Mouse (Mus musculus): ENCODE results near the gene Tspan31. TPM values are rescaled to one million over a fixed set of nuclear protein-coding genes. Genes with fewer than 3 reads are reported as not detected.
A peak's percentile ranks its signal among the peaks of the same experiment; 100 is the strongest.

Gene Tspan31
- polyA plus RNA-seq, 2 experiments = 58.3 to 124 TPM

DNA sequence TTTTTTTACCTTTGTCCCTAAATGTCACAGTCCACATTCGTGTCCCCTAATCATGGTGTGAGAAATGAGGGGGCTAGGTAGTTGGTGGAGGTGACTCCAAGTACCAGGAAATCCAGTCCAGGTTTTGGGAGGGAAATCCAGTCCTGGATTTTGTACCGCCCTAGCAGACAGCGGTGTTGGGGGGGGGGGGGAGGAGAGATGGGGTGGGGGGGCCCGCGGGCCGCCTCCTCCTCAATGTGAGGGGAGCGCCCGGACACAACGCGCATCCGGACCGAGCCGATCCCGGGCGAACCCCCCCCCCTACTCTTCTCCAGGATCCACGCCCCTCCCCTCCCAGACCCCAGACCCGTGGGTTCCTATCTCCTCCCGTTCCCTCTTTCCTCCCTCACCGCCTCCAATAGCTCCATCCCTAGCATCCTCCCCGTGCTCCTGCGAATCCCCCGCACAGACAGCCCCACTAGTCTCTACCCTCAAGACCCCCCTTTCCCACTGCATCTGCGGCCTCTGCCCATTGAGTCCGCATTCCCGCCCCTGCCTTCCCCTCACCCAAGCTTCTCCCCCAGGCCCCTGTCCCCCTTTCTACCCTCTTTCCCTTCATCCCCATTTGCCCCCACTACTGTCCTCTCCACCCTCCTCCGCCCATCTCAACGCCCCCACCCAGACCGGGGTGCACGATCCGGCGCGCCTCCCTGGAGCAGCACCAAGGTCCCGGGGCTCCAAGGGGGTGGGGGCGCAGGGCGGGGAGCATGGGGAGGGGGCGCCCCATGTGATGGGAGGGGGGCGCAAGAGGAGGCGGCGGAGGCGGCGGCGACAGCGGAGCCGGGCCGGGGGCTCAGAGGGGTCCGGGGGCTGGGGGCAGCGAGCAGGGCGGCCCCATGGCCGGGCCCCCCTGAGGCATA, 8.9 kb upstream of the Tspan31 start:
- ATAC-seq (ENCODE audit: low FRiP score, low read depth) (no peak; the same call in 1 of the 2 replicates), DNase-seq (ENCODE audit: low spot score) (peak; percentile 74)
- WGBS = 2% methylated on average over 24 of the region's 49 CpGs

DNA sequence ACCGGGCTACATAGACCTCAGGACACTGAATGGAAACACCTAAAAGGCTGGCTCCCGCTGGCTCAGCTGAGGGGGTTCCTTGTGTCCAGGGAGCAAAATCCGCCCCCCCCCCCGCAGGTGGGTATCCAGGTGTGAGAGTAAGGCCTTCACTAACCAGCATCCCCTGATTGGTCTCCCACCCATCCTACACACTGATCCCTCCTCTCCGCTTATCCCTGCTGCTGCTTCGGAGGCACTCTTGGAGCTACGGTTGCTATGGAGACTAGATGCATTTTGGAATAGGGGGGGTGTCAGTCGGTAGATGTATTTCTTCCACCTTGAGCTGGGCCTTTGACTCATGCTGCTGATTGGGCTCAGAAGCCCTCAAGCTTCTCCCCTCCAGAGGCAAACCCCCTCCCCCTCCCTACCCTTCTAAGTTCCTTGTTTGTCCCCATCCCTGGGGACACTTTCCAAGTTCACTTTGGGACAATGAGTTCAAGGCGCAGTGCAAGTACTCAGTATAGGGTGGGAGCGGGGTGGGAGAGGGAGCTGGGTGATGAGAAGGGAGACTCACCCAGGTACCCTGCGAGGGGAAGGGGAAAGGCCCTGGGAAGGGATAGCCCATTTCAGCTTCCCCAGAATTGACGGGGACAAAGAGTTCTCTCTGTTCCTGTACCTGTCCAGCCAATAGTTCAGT, 8.1 kb upstream of the Tspan31 start:
- Histone ChIP-seq H3K27me3 (ENCODE audit: control insufficient read depth, insufficient read depth, low read length) (peaks cover 65% of the 10 kb centered on the region), H3K4me2 (replicated peaks; ENCODE audit: low read depth, low read length, severe bottlenecking) (peak overlapping the region; percentile 96), H3K27ac (replicated peaks; ENCODE audit: low read depth, low read length) (no peak overlapping the region), H3K9me3 (ENCODE audit: control insufficient read depth, low read length) (no peaks in the 10 kb centered on the region), H3K9ac (ENCODE audit: low read depth, low read length, severe bottlenecking) (no peak overlapping the region), H3K4me1 (ENCODE audit: control insufficient read depth, insufficient read depth, low read length) (peaks cover 9% of the 10 kb centered on the region; the same call in 1 of the 2 replicates), H3K4me3 (replicated peaks; ENCODE audit: low read length) (peak overlapping the region; percentile 52), H3K36me3 (ENCODE audit: control insufficient read depth, insufficient read depth, low read length) (no peaks in the 10 kb centered on the region)
- DNase-seq (ENCODE audit: low spot score) (no peak), ATAC-seq (ENCODE audit: low FRiP score, low read depth) (no peak)
- TF ChIP-seq POLR2A (IDR thresholded peaks at IDR 0.05; ENCODE audit: borderline replicate concordance, extremely low read depth, insufficient read depth, insufficient read length) = no peak
- 8% methylated on average over 11 of the region's 12 CpGs for WGBS

More for the DNA sequence above, 8.9 kb upstream of the Tspan31 start:
- H3K4me2 ChIP-seq (replicated peaks; ENCODE audit: low read depth, low read length, severe bottlenecking) = peak overlapping the region; percentile 96
- peak overlapping the region; percentile 56 for H3K9ac ChIP-seq (ENCODE audit: low read depth, low read length, severe bottlenecking)
- no peaks in the 10 kb centered on the region for H3K9me3 ChIP-seq (ENCODE audit: control insufficient read depth, low read length)
- peaks cover 9% of the 10 kb centered on the region; the same call in 1 of the 2 replicates for H3K4me1 ChIP-seq (ENCODE audit: control insufficient read depth, insufficient read depth, low read length)
- H3K36me3 ChIP-seq (ENCODE audit: control insufficient read depth, insufficient read depth, low read length) = no peaks in the 10 kb centered on the region
- H3K27me3 ChIP-seq (ENCODE audit: control insufficient read depth, insufficient read depth, low read length) = peaks cover 71% of the 10 kb centered on the region
- TF ChIP-seq POLR2A (IDR thresholded peaks at IDR 0.05; ENCODE audit: borderline replicate concordance, extremely low read depth, insufficient read depth, insufficient read length) = no peak
- peak overlapping the region; percentile 52 for H3K4me3 ChIP-seq (replicated peaks; ENCODE audit: low read length)
- no peak overlapping the region for H3K27ac ChIP-seq (replicated peaks; ENCODE audit: low read depth, low read length)

- H3K9me3 ChIP-seq (ENCODE audit: control insufficient read depth, low read length) = no peaks in the 10 kb centered on the region
- no peak overlapping the region for H3K9ac ChIP-seq (ENCODE audit: low read depth, low read length, severe bottlenecking)
- WGBS = 4% methylated on average over 10 of the region's 10 CpGs
- no peak for ATAC-seq (ENCODE audit: low FRiP score, low read depth)
- no peak for DNase-seq (ENCODE audit: low spot score)
- H3K27me3 ChIP-seq (ENCODE audit: control insufficient read depth, insufficient read depth, low read length) = peaks cover 59% of the 10 kb centered on the region
- TF ChIP-seq POLR2A (IDR thresholded peaks at IDR 0.05; ENCODE audit: borderline replicate concordance, extremely low read depth, insufficient read depth, insufficient read length) = no peak
- no peak overlapping the region for H3K27ac ChIP-seq (replicated peaks; ENCODE audit: low read depth, low read length)
- no peak overlapping the region for H3K4me2 ChIP-seq (replicated peaks; ENCODE audit: low read depth, low read length, severe bottlenecking)
- no peaks in the 10 kb centered on the region for H3K36me3 ChIP-seq (ENCODE audit: control insufficient read depth, insufficient read depth, low read length)
- H3K4me1 ChIP-seq (ENCODE audit: control insufficient read depth, insufficient read depth, low read length) = peaks cover 9% of the 10 kb centered on the region; the same call in 1 of the 2 replicates
- H3K4me3 ChIP-seq (replicated peaks; ENCODE audit: low read length) = no peak overlapping the region
Measured at GRCm38 (mm10) chr10:127077515-127077914, 7.5 kb upstream of the Tspan31 start.

GRCm38 (mm10) chr10:127076082-127076481, 6.0 kb upstream of the Tspan31 start:
- no peak for ATAC-seq (ENCODE audit: low FRiP score, low read depth)
- Histone ChIP-seq H3K4me3 (replicated peaks; ENCODE audit: low read length) (no peak overlapping the region), H3K27ac (replicated peaks; ENCODE audit: low read depth, low read length) (no peak overlapping the region), H3K4me2 (replicated peaks; ENCODE audit: low read depth, low read length, severe bottlenecking) (no peak overlapping the region), H3K27me3 (ENCODE audit: control insufficient read depth, insufficient read depth, low read length) (peaks cover 50% of the 10 kb centered on the region), H3K4me1 (ENCODE audit: control insufficient read depth, insufficient read depth, low read length) (peaks cover 11% of the 10 kb centered on the region; the same call in 1 of the 2 replicates), H3K9ac (ENCODE audit: low read depth, low read length, severe bottlenecking) (no peak overlapping the region), H3K36me3 (ENCODE audit: control insufficient read depth, insufficient read depth, low read length) (no peaks in the 10 kb centered on the region), H3K9me3 (ENCODE audit: control insufficient read depth, low read length) (no peaks in the 10 kb centered on the region)
- TF ChIP-seq POLR2A (IDR thresholded peaks at IDR 0.05; ENCODE audit: borderline replicate concordance, extremely low read depth, insufficient read depth, insufficient read length) = no peak
- 35% methylated on average over 4 of the region's 4 CpGs for WGBS
- DNase-seq (ENCODE audit: low spot score) = no peak

- Histone ChIP-seq H3K36me3 (ENCODE audit: control insufficient read depth, insufficient read depth, low read length) (no peaks in the 10 kb centered on the region), H3K9ac (ENCODE audit: low read depth, low read length, severe bottlenecking) (no peak overlapping the region), H3K4me1 (ENCODE audit: control insufficient read depth, insufficient read depth, low read length) (peaks cover 15% of the 10 kb centered on the region; the same call in 1 of the 2 replicates), H3K27ac (replicated peaks; ENCODE audit: low read depth, low read length) (no peak overlapping the region), H3K9me3 (ENCODE audit: control insufficient read depth, low read length) (no peaks in the 10 kb centered on the region), H3K4me3 (replicated peaks; ENCODE audit: low read length) (no peak overlapping the region), H3K27me3 (ENCODE audit: control insufficient read depth, insufficient read depth, low read length) (peaks cover 46% of the 10 kb centered on the region), H3K4me2 (replicated peaks; ENCODE audit: low read depth, low read length, severe bottlenecking) (no peak overlapping the region)
- ATAC-seq (ENCODE audit: low FRiP score, low read depth) (no peak), DNase-seq (ENCODE audit: low spot score) (no peak)
- no peak for TF ChIP-seq POLR2A (IDR thresholded peaks at IDR 0.05; ENCODE audit: borderline replicate concordance, extremely low read depth, insufficient read depth, insufficient read length)
- WGBS = 65% methylated on average over 8 of the region's 8 CpGs
Measured at GRCm38 (mm10) chr10:127075651-127076050, 5.6 kb upstream of the Tspan31 start.

Measured in limb, embryonic 14.5 days (tissue).